Mouse (Mus musculus) olfactory bulb, adult 2 months (tissue): ENCODE data around the gene Tsnax. TPM values are rescaled to one million over a fixed set of nuclear protein-coding genes. Genes with fewer than 3 reads are reported as not detected.
A peak's percentile ranks its signal among the peaks of the same experiment; 100 is the strongest.

ENCODE experiments used
- H3K27ac ChIP-seq: fragments of 200-500 bp; 2 replicates; pipeline ENCODE4 v1.5.1; 2012; ENCODE audit warnings: low read depth, low read length; ENCODE audit not compliant: insufficient read depth
- H3K4me1 ChIP-seq: fragments of 200-500 bp; 2 replicates; pipeline ENCODE4 v1.6.1; 2012; ENCODE audit warnings: low read length; ENCODE audit not compliant: control insufficient read depth, insufficient read depth
- H3K4me3 ChIP-seq: fragments of 200-500 bp; 2 replicates; pipeline ENCODE4 v1.5.1; 2012; ENCODE audit warnings: mild to moderate bottlenecking, low read depth, low read length, moderate library complexity; ENCODE audit not compliant: insufficient read depth
- CTCF ChIP-seq: fragments of 200-500 bp; IDR thresholded peaks from 2 replicates; pipeline ENCODE4 v1.5.1; 2012; ENCODE audit warnings: low read depth, mild to moderate bottlenecking, low read length, moderate library complexity; ENCODE audit not compliant: insufficient read depth
- POLR2A ChIP-seq: fragments of 200-500 bp; IDR thresholded peaks from 2 replicates; pipeline ENCODE4 v1.6.1; 2012; ENCODE audit warnings: mild to moderate bottlenecking, low read depth, low read length, moderate library complexity; ENCODE audit not compliant: insufficient read depth
- WGBS: fragments of 180-500 bp; shearing (Covaris S2); methylation state at CpG from one replicate; pipeline ENCODE4 v1.1.7; 2018; 5-methylcytosine and 5-hydroxymethylcytosine counted together
- polyA plus RNA-seq: library from polyadenylated mRNA; stranded (reverse); fragments of >200 nt; gene quantifications from 2 replicates; pipeline ENCODE4 v1.2.4, GENCODE M21; 2012; ENCODE audit warnings: low replicate concordance; ENCODE audit not compliant: missing spikeins, insufficient read depth, insufficient read length

Tsnax gene
- polyA plus RNA-seq, 1 experiment = not detected

DNA sequence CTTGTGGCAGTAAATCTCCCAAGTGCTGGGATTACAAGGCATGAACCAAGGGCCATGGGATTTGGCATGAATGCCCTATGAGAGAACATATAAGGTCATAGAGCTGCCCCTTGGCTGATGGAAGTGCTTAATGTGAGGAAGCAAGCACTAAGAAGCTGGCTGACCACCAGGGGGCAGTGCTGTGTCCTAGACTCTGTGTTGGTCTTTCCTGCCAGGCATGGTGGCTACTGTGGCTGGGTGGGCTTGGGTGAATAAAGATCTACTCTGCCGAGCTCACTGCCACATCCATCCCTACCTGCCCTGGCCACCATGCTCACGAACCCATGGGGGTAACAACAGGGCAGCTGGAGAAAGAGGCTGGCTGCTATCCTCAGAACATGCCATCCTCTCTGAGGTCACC, 39.2 kb downstream of the Tsnax start:
- 54% methylated on average over 2 of the region's 2 CpGs for WGBS
- Histone ChIP-seq H3K4me3 (no peak overlapping the region), H3K27ac (no peak overlapping the region), H3K4me1 (peaks cover 14% of the 10 kb centered on the region)
- TF ChIP-seq POLR2A (no peak), CTCF (0 out of 2 replicates have a peak, but pooled peaks have one; percentile 29)

DNA sequence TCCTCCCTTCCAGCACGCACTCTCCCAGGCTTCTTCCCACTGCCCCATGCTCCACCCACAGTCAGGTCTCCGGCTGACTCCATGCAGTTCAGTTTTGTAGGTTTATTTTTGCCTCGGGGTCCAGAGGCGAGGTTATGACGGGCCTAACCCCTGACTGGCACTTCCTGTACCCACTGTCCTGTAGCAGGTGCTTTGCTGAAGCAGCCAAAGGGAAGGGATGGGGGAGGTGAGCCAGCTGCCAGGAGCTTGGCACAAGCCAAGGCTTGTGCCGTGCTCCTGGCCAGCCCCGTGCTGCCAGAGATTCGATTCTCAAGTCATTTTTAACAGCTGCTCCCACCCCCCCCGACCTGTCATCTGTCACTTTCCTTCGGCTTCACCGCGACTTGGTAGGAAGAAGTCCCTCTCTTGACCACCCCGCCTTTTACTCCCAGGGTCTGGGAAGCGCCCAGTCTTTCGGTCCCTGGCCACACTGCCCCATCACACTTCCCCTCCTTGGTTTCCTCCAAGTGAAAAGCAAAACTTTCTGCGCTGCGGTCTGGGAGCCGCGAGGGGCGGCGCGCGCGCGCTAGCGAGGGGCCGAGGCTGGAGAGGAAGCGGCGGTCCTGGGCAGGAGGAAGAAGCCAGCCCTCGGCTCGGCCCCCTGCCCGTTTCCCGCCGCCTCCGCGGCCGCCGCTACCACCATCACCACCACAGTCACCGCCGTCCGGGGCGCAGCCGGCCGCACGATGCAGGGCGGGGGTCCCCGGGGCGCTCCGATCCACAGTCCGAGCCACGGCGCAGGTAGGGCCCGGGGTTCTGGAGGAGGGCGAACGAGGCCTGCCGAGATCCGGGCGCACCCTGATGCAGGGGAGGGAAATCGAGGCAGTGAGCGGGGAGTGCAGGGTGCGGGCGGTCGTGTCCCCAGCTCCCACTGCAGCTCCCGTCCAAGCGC, 41.0 kb downstream of the Tsnax start, which contains the start of gene Disc1:
TSS of gene Disc1 (plus strand) at position 691 of the 931 bp plus-strand sequence.
- TF ChIP-seq CTCF (no peak), POLR2A (no peak)
- Histone ChIP-seq H3K27ac (peak within 1 kb of the TSS; percentile 26; the same call in 1 of the 2 replicates), H3K4me1 (peaks cover 14% of the 10 kb centered on the region), H3K4me3 (peak within 1 kb of the TSS; percentile 51)
- 3% methylated on average over 65 of the region's 65 CpGs for WGBS

DNA sequence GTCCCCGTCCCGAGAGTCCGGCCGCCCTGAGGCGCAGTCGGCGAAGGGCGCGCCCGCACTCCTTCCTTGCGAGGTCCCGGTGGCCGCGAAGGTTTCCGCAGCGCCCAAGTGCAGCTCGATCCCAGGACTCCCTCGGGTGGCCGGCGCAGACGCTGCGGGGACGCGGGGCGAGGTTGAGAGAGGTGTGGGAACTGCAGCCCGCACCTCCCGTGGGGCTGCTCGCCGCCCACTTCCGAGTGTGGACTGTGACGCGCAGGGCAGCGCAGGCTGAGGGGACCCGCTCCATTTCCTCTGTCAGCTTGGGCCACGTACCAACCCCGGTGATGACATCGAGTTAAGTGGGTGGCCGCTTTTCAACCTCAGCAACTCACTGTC, 41.6 kb downstream of the Tsnax start:
- WGBS = under 1% methylated on average over 38 of the region's 38 CpGs
- Histone ChIP-seq H3K4me1 (peaks cover 14% of the 10 kb centered on the region), H3K27ac (peak overlapping the region; percentile 26; the same call in 1 of the 2 replicates), H3K4me3 (peak overlapping the region; percentile 51)
- TF ChIP-seq POLR2A (no peak), CTCF (no peak)

DNA sequence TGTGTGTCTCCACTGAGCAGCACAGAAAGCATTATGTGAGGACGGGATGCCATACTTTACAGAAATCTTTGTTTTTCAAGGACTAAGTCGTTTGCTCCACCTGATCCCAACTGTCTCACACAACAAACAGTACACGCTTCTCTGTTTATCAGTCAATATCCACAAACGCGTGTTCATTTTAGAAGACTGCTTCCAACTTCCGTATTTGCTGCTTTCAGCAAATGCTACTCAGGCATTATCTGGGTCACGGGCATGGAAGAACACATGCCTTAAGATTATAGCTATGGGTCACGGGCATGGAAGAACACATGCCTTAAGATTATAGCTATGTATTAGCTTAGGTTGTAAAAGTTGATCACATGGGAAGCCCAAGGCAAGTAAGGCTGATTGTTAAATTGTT, 48.1 kb downstream of the Tsnax start:
- Histone ChIP-seq H3K27ac (no peak overlapping the region), H3K4me1 (no peaks in the 10 kb centered on the region), H3K4me3 (no peak overlapping the region)
- WGBS = 86% methylated on average over 8 of the region's 8 CpGs
- no peak for TF ChIP-seq CTCF
- TF ChIP-seq POLR2A = no peak

DNA sequence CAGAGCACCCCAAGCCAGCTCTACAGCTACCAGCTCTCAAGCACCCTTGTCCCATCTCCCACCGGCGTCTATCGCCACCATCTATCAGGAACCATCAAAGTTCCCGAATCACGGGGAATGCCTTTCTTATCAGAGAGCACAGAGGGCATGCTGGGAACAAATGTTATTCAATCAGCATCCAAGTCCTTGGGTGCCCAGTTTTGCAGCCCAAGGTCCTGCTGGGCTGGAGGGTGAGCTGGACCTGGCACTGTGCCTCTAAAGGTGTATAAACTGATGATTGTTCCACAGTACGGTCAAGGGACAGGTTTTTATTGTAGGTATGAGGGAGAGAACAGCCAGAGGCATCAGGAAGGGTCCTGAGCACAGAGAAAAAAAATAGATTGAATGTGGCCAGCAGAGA, 52.8 kb downstream of the Tsnax start:
- 92% methylated on average over 6 of the region's 6 CpGs for WGBS
- H3K4me3 ChIP-seq = no peak overlapping the region
- TF ChIP-seq POLR2A = no peak
- TF ChIP-seq CTCF = no peak
- H3K27ac ChIP-seq = no peak overlapping the region
- peaks cover 7% of the 10 kb centered on the region; the same call in 1 of the 2 replicates for H3K4me1 ChIP-seq

DNA sequence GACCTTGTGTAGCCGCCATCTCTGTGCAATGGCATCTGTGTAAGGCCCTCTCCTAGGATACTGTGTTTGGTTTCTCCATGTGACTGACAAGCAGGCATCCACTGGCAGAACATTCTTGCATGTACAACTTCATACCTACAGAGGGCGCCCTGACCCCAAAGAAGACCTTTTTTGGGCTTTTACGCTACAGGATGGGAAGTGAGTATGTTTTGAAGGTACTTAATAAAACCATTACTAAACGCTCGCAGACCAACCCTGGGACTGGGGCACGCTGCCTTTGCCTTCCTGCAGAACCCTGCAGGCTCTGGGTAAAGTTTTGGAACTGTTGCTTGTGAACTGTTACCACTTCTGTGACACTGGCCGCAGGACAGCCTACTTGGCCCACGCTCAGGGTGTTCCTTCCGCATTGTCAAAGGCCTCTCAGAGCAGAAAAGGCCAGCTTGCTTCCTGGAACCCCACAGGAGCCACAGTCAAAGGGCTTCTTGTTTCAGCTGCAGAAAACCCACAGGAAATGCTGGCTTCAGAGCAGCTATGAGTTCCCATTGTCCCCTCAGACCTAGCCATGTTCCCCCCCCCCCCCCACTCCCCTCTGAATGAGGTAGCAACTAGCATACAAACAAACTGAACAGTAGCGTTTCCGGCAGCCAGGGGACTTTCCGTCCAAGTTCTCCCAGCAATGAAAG, 54.3 kb downstream of the Tsnax start:
- Histone ChIP-seq H3K27ac (peak overlapping the region; percentile 60), H3K4me1 (peaks cover 7% of the 10 kb centered on the region; the same call in 1 of the 2 replicates), H3K4me3 (no peak overlapping the region)
- TF ChIP-seq POLR2A (no peak), CTCF (no peak; the same call in 1 of the 2 replicates)
- WGBS = 14% methylated on average over 12 of the region's 12 CpGs

DNA sequence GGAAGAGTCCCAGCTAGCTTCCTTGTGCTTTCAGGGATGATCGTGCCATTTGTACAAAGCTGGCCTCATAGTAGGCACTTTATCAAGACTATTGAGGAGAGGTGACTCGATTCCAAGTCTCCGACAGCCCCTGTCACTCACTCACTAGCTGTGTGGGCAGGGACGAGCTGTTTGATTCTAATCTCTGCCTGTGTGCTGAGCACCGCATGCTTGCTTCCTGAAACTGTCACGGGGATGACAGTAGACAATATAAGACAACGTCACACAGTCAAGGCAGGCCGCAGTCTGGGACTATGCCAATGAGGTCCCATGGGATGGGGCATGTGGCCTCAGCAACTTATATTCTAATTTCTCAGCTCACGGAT, 54.8 kb downstream of the Tsnax start:
- peak overlapping the region; percentile 60 for H3K27ac ChIP-seq
- 47% methylated on average over 9 of the region's 9 CpGs for WGBS

DNA sequence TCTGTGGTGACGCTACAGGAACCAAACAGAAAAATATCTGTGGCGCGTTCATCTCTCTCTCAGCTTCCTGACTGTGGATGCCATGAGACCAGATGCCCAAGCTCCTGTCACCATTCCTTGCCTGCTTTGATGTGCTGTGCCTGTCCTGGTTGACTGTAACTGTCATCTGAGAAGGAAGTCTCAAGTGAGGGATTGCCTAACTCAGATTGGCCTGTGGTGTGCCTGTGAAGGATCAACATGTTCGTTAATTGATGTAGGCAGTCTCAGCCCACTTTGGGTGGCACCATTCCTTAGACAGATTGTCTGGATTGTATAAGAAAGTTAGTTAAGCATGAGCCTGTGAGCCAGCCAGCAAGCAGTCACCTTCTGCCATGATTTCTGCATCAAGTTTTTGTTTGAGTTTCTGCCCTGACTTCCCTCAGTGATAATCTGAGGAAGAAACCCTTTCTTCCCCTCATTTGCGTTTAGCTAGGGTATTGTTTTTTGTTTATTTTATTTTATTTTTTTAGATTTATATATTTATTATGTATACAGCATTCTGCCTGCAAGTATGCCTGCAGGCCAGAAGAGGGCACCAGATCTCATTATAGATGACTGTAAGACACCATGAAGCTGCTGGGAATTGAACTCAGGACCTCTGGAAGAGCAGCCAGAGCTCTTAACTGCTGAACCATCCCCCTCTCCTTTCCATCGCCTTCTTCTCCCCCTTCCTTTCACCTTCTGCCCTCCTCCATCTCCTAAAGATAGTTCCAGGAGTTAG, 55.5 kb downstream of the Tsnax start:
- Histone ChIP-seq H3K27ac (peak overlapping the region; percentile 60; the same call in 1 of the 2 replicates), H3K4me1 (peaks cover 7% of the 10 kb centered on the region; the same call in 1 of the 2 replicates), H3K4me3 (no peak overlapping the region)
- 90% methylated on average over 6 of the region's 6 CpGs for WGBS
- TF ChIP-seq POLR2A (no peak), CTCF (no peak)

More for the DNA sequence above, 54.8 kb downstream of the Tsnax start:
- peaks cover 7% of the 10 kb centered on the region; the same call in 1 of the 2 replicates for H3K4me1 ChIP-seq
- no peak overlapping the region for H3K4me3 ChIP-seq
- TF ChIP-seq CTCF (no peak), POLR2A (no peak)

DNA sequence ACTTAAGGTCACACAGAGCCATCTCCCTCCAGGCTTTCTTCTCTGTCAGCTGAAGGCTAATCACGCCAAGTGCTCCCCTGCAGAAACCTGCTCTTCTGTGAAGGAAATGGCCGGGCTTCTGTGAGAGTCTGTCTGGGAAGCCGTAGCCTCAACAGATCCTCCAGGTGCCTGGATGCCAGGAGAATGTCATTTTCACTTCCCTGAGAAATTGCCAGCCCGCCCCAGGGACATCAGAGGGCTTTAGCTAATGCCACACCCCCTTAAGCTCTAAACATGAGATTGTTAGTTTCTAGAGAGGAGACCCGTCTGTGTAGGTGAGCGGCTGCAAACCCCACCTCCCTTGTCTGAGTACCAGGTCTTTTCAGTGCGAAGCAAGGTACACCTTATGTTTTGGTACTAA, 56.5 kb downstream of the Tsnax start:
- TF ChIP-seq CTCF = no peak
- H3K4me1 ChIP-seq = peaks cover 7% of the 10 kb centered on the region; the same call in 1 of the 2 replicates
- WGBS = 95% methylated on average over 7 of the region's 7 CpGs
- no peak overlapping the region for H3K4me3 ChIP-seq
- no peak overlapping the region for H3K27ac ChIP-seq
